ENCODE assay signal across 20 mouse cellular contexts in the genomic region with DNA sequence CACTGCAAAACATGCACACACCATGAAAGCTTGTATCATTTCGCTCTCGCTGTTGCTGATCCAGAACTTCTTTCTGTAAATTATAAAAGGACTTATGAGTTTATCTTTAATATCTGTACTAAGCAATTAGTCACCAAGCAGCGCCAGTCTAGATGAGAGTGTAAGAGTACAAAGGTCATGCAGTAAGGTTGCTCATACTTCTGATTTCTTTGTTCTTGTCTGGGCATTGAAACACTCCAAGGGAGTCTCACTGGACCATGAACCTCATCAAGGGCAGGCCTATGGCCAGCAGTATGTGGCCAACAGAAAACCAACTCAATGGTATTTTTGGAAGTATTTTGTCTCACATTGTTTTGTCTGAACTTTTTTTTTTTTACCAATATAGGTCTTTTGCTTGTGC.
DNase-seq lines count a peak whose midpoint lies in the region; ATAC-seq and TF ChIP-seq lines count a peak whose summit lies in the region.
"Had no signal": no experiment of that assay in that cellular context is flagged by ENCODE, and none has a peak within 500 bp of the region (broad histone marks: within the 10 kb centered on the region; RNA-seq: fewer than 3 reads in every experiment).

No protein-coding gene starts in this region.

- H3K27me3 ChIP-seq in kidney, embryonic 15.5 days: no peaks in the 10 kb centered on the region
- H3K27me3 ChIP-seq in kidney, postnatal 0 days (ENCODE audit: insufficient read depth, low read length): no peaks in the 10 kb centered on the region
- H3K27me3 ChIP-seq in stomach, postnatal 0 days (ENCODE audit: control insufficient read depth, insufficient read depth, low read length): no peaks in the 10 kb centered on the region
- H3K27me3 ChIP-seq in midbrain, embryonic 10.5 days (ENCODE audit: low read depth, poor library complexity, severe bottlenecking): no peaks in the 10 kb centered on the region
- H3K27me3 ChIP-seq: forebrain, embryonic 13.5 days; heart, embryonic 13.5 days; hindbrain, embryonic 12.5 days had no signal

- H3K4me1 ChIP-seq in kidney, embryonic 15.5 days: 0 out of 2 replicates have a peak, but pooled peaks cover 2% of the 10 kb centered on the region
- no peaks in the 10 kb centered on the region; the same call in 1 of the 2 replicates for H3K4me1 ChIP-seq in kidney, postnatal 0 days (replicated peaks; ENCODE audit: insufficient read depth, low read length)
- H3K4me1 ChIP-seq in stomach, postnatal 0 days (replicated peaks; ENCODE audit: control insufficient read depth, insufficient read depth): no peaks in the 10 kb centered on the region
- H3K4me1 ChIP-seq in midbrain, embryonic 10.5 days: no peaks in the 10 kb centered on the region
- H3K4me1 ChIP-seq: embryonic facial prominence, embryonic 10.5 days; forebrain, embryonic 13.5 days; hindbrain, embryonic 12.5 days had no signal

- H3K9me3 ChIP-seq in kidney, embryonic 15.5 days (replicated peaks): no peaks in the 10 kb centered on the region
- no peaks in the 10 kb centered on the region for H3K9me3 ChIP-seq in kidney, postnatal 0 days (replicated peaks; ENCODE audit: low read length)
- H3K9me3 ChIP-seq in stomach, postnatal 0 days (ENCODE audit: control insufficient read depth, low read length): no peaks in the 10 kb centered on the region
- H3K9me3 ChIP-seq in midbrain, embryonic 10.5 days (replicated peaks): no peaks in the 10 kb centered on the region
- H3K9me3 ChIP-seq: embryonic facial prominence, embryonic 10.5 days; forebrain, embryonic 13.5 days; heart, embryonic 13.5 days; hindbrain, embryonic 12.5 days had no signal

- peak; percentile 5 for DNase-seq in kidney, adult 11 months
- no peak for DNase-seq in kidney, adult 18-20 months
- DNase-seq in kidney, postnatal 25 days: no peak
- DNase-seq in kidney, postnatal 0 days (ENCODE audit: low spot score): peak; percentile 31
- no peak for DNase-seq in stomach, postnatal 0 days (ENCODE audit: low spot score)
- DNase-seq in midbrain, embryonic 10.5 days (ENCODE audit: low spot score): no peak
- DNase-seq: adrenal gland, adult 2 months; adrenal gland, postnatal 25 days; cerebellum, adult 18-20 months; cerebellum, adult 9-11 months; cerebellum, postnatal 36 days; gastrocnemius, adult 2 months; gastrocnemius, postnatal 25 days; heart, postnatal 4 days had no signal

- H3K36me3 ChIP-seq in kidney, embryonic 15.5 days: 0 out of 2 replicates have a peak, but pooled peaks cover 6% of the 10 kb centered on the region
- no peaks in the 10 kb centered on the region for H3K36me3 ChIP-seq in kidney, postnatal 0 days (ENCODE audit: insufficient read depth, low read length)
- H3K36me3 ChIP-seq in stomach, postnatal 0 days (ENCODE audit: control insufficient read depth, insufficient read depth, low read length): no peaks in the 10 kb centered on the region
- H3K36me3 ChIP-seq in midbrain, embryonic 10.5 days: 0 out of 2 replicates have a peak, but pooled peaks cover 6% of the 10 kb centered on the region
- H3K36me3 ChIP-seq: hindbrain, embryonic 12.5 days had no signal

- no peak for TF ChIP-seq EP300 in stomach, postnatal 0 days (optimal IDR thresholded peaks at IDR 0.05)

- H3K9ac ChIP-seq in kidney, embryonic 15.5 days: no peak overlapping the region
- H3K9ac ChIP-seq in kidney, postnatal 0 days (ENCODE audit: low read depth, low read length): no peak overlapping the region
- H3K9ac ChIP-seq in stomach, postnatal 0 days (ENCODE audit: low read length): no peak overlapping the region
- H3K9ac ChIP-seq: forebrain, embryonic 13.5 days; heart, embryonic 13.5 days; hindbrain, embryonic 12.5 days had no signal

- 0 out of 2 replicates have a peak, but pooled peaks have one; percentile 46 for ATAC-seq in kidney, embryonic 15.5 days (replicated peaks; ENCODE audit: low FRiP score)
- ATAC-seq in kidney, postnatal 0 days (replicated peaks; ENCODE audit: low FRiP score, low read depth): peak; percentile 91
- ATAC-seq in stomach, postnatal 0 days (ENCODE audit: low FRiP score, low TSS enrichment): peak; percentile 96
- ATAC-seq in megakaryocyte-erythroid progenitor cell, adult 5-6 weeks (replicated peaks; ENCODE audit: low FRiP score, low TSS enrichment, poor library complexity, severe bottlenecking): no peak
- ATAC-seq: forebrain, embryonic 13.5 days had no signal

- H3K27ac ChIP-seq in kidney, embryonic 15.5 days: no peak overlapping the region
- no peak overlapping the region for H3K27ac ChIP-seq in kidney, postnatal 0 days
- no peak overlapping the region for H3K27ac ChIP-seq in stomach, postnatal 0 days (replicated peaks)
- H3K27ac ChIP-seq in midbrain, embryonic 10.5 days (replicated peaks): no peak overlapping the region
- H3K27ac ChIP-seq: embryonic facial prominence, embryonic 10.5 days; forebrain, embryonic 13.5 days; gastrocnemius, adult 2 months; heart, embryonic 13.5 days; hindbrain, embryonic 12.5 days had no signal

- TF ChIP-seq CTCF in kidney, postnatal 0 days (IDR thresholded peaks at IDR 0.05; ENCODE audit: low read depth): no peak
- no peak for TF ChIP-seq CTCF in stomach, postnatal 0 days (IDR thresholded peaks at IDR 0.05; ENCODE audit: low read depth)

- no peak overlapping the region for H3K4me2 ChIP-seq in kidney, embryonic 15.5 days
- H3K4me2 ChIP-seq in kidney, postnatal 0 days (ENCODE audit: low read length): no peak overlapping the region
- no peak overlapping the region for H3K4me2 ChIP-seq in stomach, postnatal 0 days (replicated peaks; ENCODE audit: low read depth)
- H3K4me2 ChIP-seq: forebrain, embryonic 13.5 days; heart, embryonic 13.5 days; hindbrain, embryonic 12.5 days had no signal

- 81% methylated on average over 3 of the region's 3 CpGs for WGBS in kidney, embryonic 15.5 days
- WGBS in kidney, postnatal 0 days: 75% methylated on average over 3 of the region's 3 CpGs
- 63% methylated on average over 3 of the region's 3 CpGs for WGBS in stomach, postnatal 0 days
- WGBS in midbrain, embryonic 10.5 days: 91% methylated on average over 3 of the region's 3 CpGs

- H3K4me3 ChIP-seq in kidney, embryonic 15.5 days (replicated peaks): no peak overlapping the region
- H3K4me3 ChIP-seq in kidney, postnatal 0 days (replicated peaks; ENCODE audit: low read depth, low read length): no peak overlapping the region
- no peak overlapping the region for H3K4me3 ChIP-seq in stomach, postnatal 0 days (ENCODE audit: low read depth, low read length)
- H3K4me3 ChIP-seq in midbrain, embryonic 10.5 days: no peak overlapping the region
- H3K4me3 ChIP-seq: embryonic facial prominence, embryonic 10.5 days; forebrain, embryonic 13.5 days; gastrocnemius, adult 2 months; heart, embryonic 13.5 days; hindbrain, embryonic 12.5 days had no signal

Comparison
In these comparisons a context has a peak if more than half of its experiments do, and no peak if none do; other contexts are left out.
1. DNase-seq: peak in kidney, adult 11 months (single experiment) and kidney, postnatal 0 days (single experiment); none in kidney, adult 18-20 months (single experiment), kidney, postnatal 25 days (0 of 2), stomach, postnatal 0 days (single experiment) and midbrain, embryonic 10.5 days (single experiment).